In genomic region chr3:90464552-90465080, GRCm38 (mm10) we compare ENCODE assay signal across 8 mouse cellular contexts. TPM values are rescaled to one million over a fixed set of nuclear protein-coding genes. Genes with fewer than 3 reads are reported as not detected.
DNase-seq lines count a peak whose midpoint lies in the region; ATAC-seq lines count a peak whose summit lies in the region.

No protein-coding gene starts in this region.

- no peaks in the 10 kb centered on the region for H3K9me3 ChIP-seq in heart, embryonic 15.5 days (replicated peaks)
- H3K9me3 ChIP-seq in limb, embryonic 11.5 days (ENCODE audit: control insufficient read depth, low read length), result no peaks in the 10 kb centered on the region
- H3K9me3 ChIP-seq in midbrain, embryonic 10.5 days (replicated peaks), result no peaks in the 10 kb centered on the region

- peak; percentile 79 for DNase-seq in adrenal gland, postnatal 10 days
- DNase-seq in embryo, embryonic 9.5 days (ENCODE audit: extremely low spot score), result peak; percentile 34
- no peak for DNase-seq in limb, embryonic 11.5 days (ENCODE audit: low spot score)
- peak; percentile 33 for DNase-seq in midbrain, embryonic 10.5 days (ENCODE audit: low spot score)
- no peak for DNase-seq in urinary bladder, postnatal 10 days (ENCODE audit: low spot score)
- DNase-seq in left cerebral cortex, adult 8-10 months (ENCODE audit: low spot score in 2 of 2), result no peak
- DNase-seq in retina, embryonic 14.5 days (ENCODE audit: low spot score), result no peak

- 0 out of 2 replicates have a peak, but pooled peaks have one; percentile 8 for ATAC-seq in heart, embryonic 15.5 days (replicated peaks; ENCODE audit: insufficient number of reproducible peaks, insufficient read depth, low FRiP score, low read depth)
- peak; percentile 28; the same call in 1 of the 2 replicates for ATAC-seq in limb, embryonic 11.5 days (ENCODE audit: insufficient number of reproducible peaks, low FRiP score, low TSS enrichment, low read depth)

- H3K4me2 ChIP-seq in heart, embryonic 15.5 days, result peak overlapping the region; percentile 87
- H3K4me2 ChIP-seq in limb, embryonic 11.5 days (ENCODE audit: low read depth, severe bottlenecking), result peak overlapping the region; percentile 75

- H3K4me1 ChIP-seq in heart, embryonic 15.5 days (replicated peaks), result peaks cover 30% of the 10 kb centered on the region
- no peaks in the 10 kb centered on the region for H3K4me1 ChIP-seq in limb, embryonic 11.5 days (ENCODE audit: control insufficient read depth, insufficient read depth, low read length)
- H3K4me1 ChIP-seq in midbrain, embryonic 10.5 days, result peaks cover 22% of the 10 kb centered on the region

- H3K27me3 ChIP-seq in heart, embryonic 15.5 days, result peaks cover 30% of the 10 kb centered on the region
- peaks cover 41% of the 10 kb centered on the region for H3K27me3 ChIP-seq in limb, embryonic 11.5 days (ENCODE audit: control insufficient read depth, insufficient read depth, low read length)
- H3K27me3 ChIP-seq in midbrain, embryonic 10.5 days (ENCODE audit: low read depth, poor library complexity, severe bottlenecking), result peaks cover 73% of the 10 kb centered on the region

- H3K27ac ChIP-seq in heart, embryonic 15.5 days, result peak overlapping the region; percentile 50; the same call in 1 of the 2 replicates
- H3K27ac ChIP-seq in limb, embryonic 11.5 days (replicated peaks; ENCODE audit: low read depth, low read length), result no peak overlapping the region
- no peak overlapping the region; the same call in 1 of the 2 replicates for H3K27ac ChIP-seq in midbrain, embryonic 10.5 days (replicated peaks)

- WGBS in heart, embryonic 15.5 days, result 14% methylated on average over 37 of the region's 37 CpGs
- 11% methylated on average over 37 of the region's 37 CpGs for WGBS in limb, embryonic 11.5 days
- 11% methylated on average over 37 of the region's 37 CpGs for WGBS in midbrain, embryonic 10.5 days

- H3K36me3 ChIP-seq in heart, embryonic 15.5 days, result no peaks in the 10 kb centered on the region
- no peaks in the 10 kb centered on the region for H3K36me3 ChIP-seq in limb, embryonic 11.5 days (ENCODE audit: control insufficient read depth, insufficient read depth, low read length)
- H3K36me3 ChIP-seq in midbrain, embryonic 10.5 days, result no peaks in the 10 kb centered on the region

- H3K9ac ChIP-seq in heart, embryonic 15.5 days, result peak overlapping the region; percentile 63
- 0 out of 2 replicates have a peak overlapping the region, but pooled peaks have one; percentile 47 for H3K9ac ChIP-seq in limb, embryonic 11.5 days (ENCODE audit: low read length)

- H3K4me3 ChIP-seq in heart, embryonic 15.5 days, result peak overlapping the region; percentile 60
- H3K4me3 ChIP-seq in limb, embryonic 11.5 days (ENCODE audit: low read depth, low read length), result peak overlapping the region; percentile 43
- H3K4me3 ChIP-seq in midbrain, embryonic 10.5 days, result peak overlapping the region; percentile 50

RNA-seq across cellular contexts. Expression of gene Npr1, which starts 1.1 kb away (rescaled TPM):
- 100 to 1,000 TPM in 1 of 2 experiments, 10 to 100 TPM in 1; 88.3 to 101 TPM for total RNA-seq in adrenal gland, postnatal 10 days (2021)
- 10.1 and 12.5 TPM in 2 replicates for polyA plus RNA-seq in heart, embryonic 15.5 days (2015; fragmentation: Nextera tagmentation; extraction: Ambion mirVana)
- 2.0 and 2.3 TPM in 2 replicates for polyA plus RNA-seq in limb, embryonic 11.5 days (2014; fragmentation: Nextera tagmentation; extraction: Ambion mirVana)
- polyA plus RNA-seq in midbrain, embryonic 10.5 days (2016; fragmentation: Nextera tagmentation; extraction: Ambion mirVana), result 2.9 and 3.3 TPM in 2 replicates
- 1 to 10 TPM; 4.2 to 6.0 (median 5.0) TPM for total RNA-seq in left cerebral cortex, adult 8-10 months (2022)

RNA-seq across cellular contexts. Expression of gene Ilf2, which starts 11.3 kb away (rescaled TPM):
- total RNA-seq in adrenal gland, postnatal 10 days (2021), result 10 to 100 TPM; 59.1 to 63.2 TPM
- 97.3 and 108 TPM in 2 replicates for polyA plus RNA-seq in heart, embryonic 15.5 days (2015; fragmentation: Nextera tagmentation; extraction: Ambion mirVana)
- 377 and 385 TPM in 2 replicates for polyA plus RNA-seq in limb, embryonic 11.5 days (2014; fragmentation: Nextera tagmentation; extraction: Ambion mirVana)
- 343 and 346 TPM in 2 replicates for polyA plus RNA-seq in midbrain, embryonic 10.5 days (2016; fragmentation: Nextera tagmentation; extraction: Ambion mirVana)
- 10 to 100 TPM; 84.9 to 98.9 (median 93.3) TPM for total RNA-seq in left cerebral cortex, adult 8-10 months (2022)

RNA-seq across cellular contexts. Expression of gene Snapin, which starts 26.2 kb away (rescaled TPM):
- total RNA-seq in adrenal gland, postnatal 10 days (2021), result 10 to 100 TPM; 46.6 to 59.3 TPM
- polyA plus RNA-seq in heart, embryonic 15.5 days (2015; fragmentation: Nextera tagmentation; extraction: Ambion mirVana), result 71.5 and 75.1 TPM in 2 replicates
- polyA plus RNA-seq in limb, embryonic 11.5 days (2014; fragmentation: Nextera tagmentation; extraction: Ambion mirVana), result 60.5 and 63.6 TPM in 2 replicates
- 65.5 and 75.1 TPM in 2 replicates for polyA plus RNA-seq in midbrain, embryonic 10.5 days (2016; fragmentation: Nextera tagmentation; extraction: Ambion mirVana)
- total RNA-seq in left cerebral cortex, adult 8-10 months (2022), result 10 to 100 TPM; 62.4 to 74.7 (median 67.1) TPM

RNA-seq across cellular contexts. Expression of gene Ints3, which starts 31.2 kb away (rescaled TPM):
- 10 to 100 TPM; 46.8 to 51.6 TPM for total RNA-seq in adrenal gland, postnatal 10 days (2021)
- 16.7 and 22.6 TPM in 2 replicates for polyA plus RNA-seq in heart, embryonic 15.5 days (2015; fragmentation: Nextera tagmentation; extraction: Ambion mirVana)
- 47.2 and 56.7 TPM in 2 replicates for polyA plus RNA-seq in limb, embryonic 11.5 days (2014; fragmentation: Nextera tagmentation; extraction: Ambion mirVana)
- polyA plus RNA-seq in midbrain, embryonic 10.5 days (2016; fragmentation: Nextera tagmentation; extraction: Ambion mirVana), result 36.2 and 36.9 TPM in 2 replicates
- total RNA-seq in left cerebral cortex, adult 8-10 months (2022), result 10 to 100 TPM; 55.1 to 59.9 (median 59.0) TPM

RNA-seq across cellular contexts. Expression of gene Chtop, which starts 44.7 kb away (rescaled TPM):
- 100 to 1,000 TPM; 101 to 108 TPM for total RNA-seq in adrenal gland, postnatal 10 days (2021)
- 90.9 and 98.3 TPM in 2 replicates for polyA plus RNA-seq in heart, embryonic 15.5 days (2015; fragmentation: Nextera tagmentation; extraction: Ambion mirVana)
- 125 and 129 TPM in 2 replicates for polyA plus RNA-seq in limb, embryonic 11.5 days (2014; fragmentation: Nextera tagmentation; extraction: Ambion mirVana)
- polyA plus RNA-seq in midbrain, embryonic 10.5 days (2016; fragmentation: Nextera tagmentation; extraction: Ambion mirVana), result 193 and 205 TPM in 2 replicates
- total RNA-seq in left cerebral cortex, adult 8-10 months (2022), result 100 to 1,000 TPM; 162 to 170 (median 167) TPM

Comparison
In these comparisons a context has a peak if more than half of its experiments do, and no peak if none do; other contexts are left out.
1. DNase-seq: peak in adrenal gland, postnatal 10 days (single experiment), embryo, embryonic 9.5 days (single experiment) and midbrain, embryonic 10.5 days (single experiment); none in limb, embryonic 11.5 days (single experiment), urinary bladder, postnatal 10 days (single experiment), left cerebral cortex, adult 8-10 months (0 of 2) and retina, embryonic 14.5 days (single experiment).
2. Peak in every context shown above with its lines, with median percentiles within 50 percentile points of each other: H3K4me3 ChIP-seq.